Mouse (Mus musculus) gastrocnemius, adult 2 months (tissue): Measurements from ENCODE around the gene Tmem132c. TPM values are rescaled to one million over a fixed set of nuclear protein-coding genes. Genes with fewer than 3 reads are reported as not detected.

Experiments used
- DNase-seq: peaks from one replicate; pipeline ENCODE4 v3.0.0; 2022
- H3K27ac ChIP-seq: fragments of 200-600 bp; 2 replicates; pipeline ENCODE4 v1.8.1; 2022; ENCODE audit warnings: mild to moderate bottlenecking
- H3K4me3 ChIP-seq: fragments of 200-600 bp; 2 replicates; pipeline ENCODE4 v1.8.1; 2022; ENCODE audit warnings: mild to moderate bottlenecking, moderate library complexity
- CTCF ChIP-seq: fragments of 200-600 bp; IDR thresholded peaks from 2 replicates; pipeline ENCODE4 v1.8.1; 2022; ENCODE audit warnings: antibody characterized with exemption, mild to moderate bottlenecking, moderate library complexity
- intact Hi-C: fragments of 180-260 bp; cut with DNase I; formaldehyde crosslinking; loops from one replicate; pipeline ENCODE4 v1.15.1; 2025
- total RNA-seq, 2 experiments: library from RNA; stranded (reverse); gene quantifications; 2 replicates each; pipeline ENCODE4 v1.2.3; 2021

Gene Tmem132c
- total RNA-seq, 2 experiments from 2014 or later, result 0.17 TPM; not detected in 1

DNA sequence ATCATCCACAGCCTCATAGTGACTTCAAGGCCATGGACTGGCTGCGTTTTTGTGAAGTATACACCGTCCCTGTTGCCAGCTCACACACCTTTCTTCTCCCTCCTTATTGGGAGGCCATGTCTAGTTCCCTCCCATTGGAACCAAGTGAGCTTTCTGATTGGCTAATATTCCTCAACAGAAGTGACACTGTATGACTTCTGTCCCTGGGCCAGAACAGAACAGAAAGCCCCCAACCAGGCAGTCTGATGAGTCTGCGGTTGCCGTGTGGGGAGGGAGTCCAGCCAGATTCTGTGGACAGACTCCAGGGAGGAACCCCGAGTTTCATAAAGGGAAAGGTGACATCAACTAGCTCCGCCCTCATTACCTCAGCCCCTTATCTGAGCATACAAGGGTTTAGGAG is 233.2 kb downstream of the Tmem132c start:
- H3K4me3 ChIP-seq, result no peak overlapping the region
- no peak overlapping the region for H3K27ac ChIP-seq
- intact Hi-C loops, result no loop called here
- DNase-seq, result no peak
- no peak for TF ChIP-seq CTCF

GRCm38 (mm10) chr5:127477790-127478189 is 236.2 kb downstream of the Tmem132c start:
- Histone ChIP-seq H3K4me3 (no peak overlapping the region), H3K27ac (no peak overlapping the region)
- TF ChIP-seq CTCF, result no peak
- DNase-seq, result no peak
- intact Hi-C loops, result no loop called here

GRCm38 (mm10) chr5:127478322-127478721 is 236.7 kb downstream of the Tmem132c start:
- no peak for TF ChIP-seq CTCF
- no peak for DNase-seq
- no peak overlapping the region for H3K4me3 ChIP-seq
- H3K27ac ChIP-seq, result no peak overlapping the region
- intact Hi-C loops, result no loop called here

DNA sequence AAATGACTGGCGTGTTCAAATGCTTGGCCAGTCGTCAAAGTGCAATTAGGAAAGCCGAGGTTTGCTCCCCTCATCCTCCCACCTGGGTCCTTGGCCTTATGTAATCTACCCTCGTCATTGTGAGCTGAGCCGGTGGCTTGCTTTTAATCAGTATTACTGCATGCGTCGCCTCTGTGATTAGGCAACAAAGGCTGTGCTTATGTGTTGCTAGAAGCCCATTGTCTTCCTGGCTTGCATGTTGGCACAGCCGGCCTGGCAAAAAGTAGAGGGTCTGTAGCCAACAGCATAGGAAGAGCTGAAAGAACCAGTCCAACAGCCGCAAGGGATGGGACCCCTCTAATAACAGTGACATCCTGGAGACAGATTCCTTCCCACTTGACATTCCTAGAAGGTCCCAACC is 239.3 kb downstream of the Tmem132c start:
- no peak for TF ChIP-seq CTCF
- no peak for DNase-seq
- intact Hi-C loops, result no loop called here

GRCm38 (mm10) chr5:127481416-127481815 is 239.8 kb downstream of the Tmem132c start:
- no peak overlapping the region for H3K4me3 ChIP-seq
- intact Hi-C loops, result no loop called here
- peak; percentile 31 for DNase-seq
- no peak overlapping the region for H3K27ac ChIP-seq
- peak; percentile 61 for TF ChIP-seq CTCF

More for the DNA sequence above, 239.3 kb downstream of the Tmem132c start:
- no peak overlapping the region for H3K27ac ChIP-seq
- H3K4me3 ChIP-seq, result no peak overlapping the region

DNA sequence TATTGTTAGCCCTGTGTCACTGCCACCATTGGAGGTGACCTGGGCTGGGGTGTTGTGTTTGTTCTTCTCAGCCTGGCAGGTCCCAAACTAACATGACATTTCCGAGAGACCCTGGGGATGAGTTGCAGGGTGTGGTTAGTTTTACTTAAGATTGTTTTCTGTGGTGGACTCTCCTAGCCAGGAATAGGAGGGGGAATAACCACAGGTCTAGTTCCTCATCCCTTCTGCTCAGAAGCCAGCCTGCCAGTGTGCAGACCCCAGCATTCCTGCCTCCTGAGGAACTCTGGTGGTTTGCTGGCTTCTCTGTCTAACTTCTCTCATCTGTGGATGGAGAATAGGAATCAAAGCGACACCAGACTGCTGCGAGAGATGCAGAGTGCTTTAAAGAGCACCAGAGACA is 240.7 kb downstream of the Tmem132c start:
- H3K27ac ChIP-seq, result no peak overlapping the region
- no peak for DNase-seq
- H3K4me3 ChIP-seq, result no peak overlapping the region
- intact Hi-C loops, result no loop called here
- no peak for TF ChIP-seq CTCF

GRCm38 (mm10) chr5:127483955-127484659 is 242.5 kb downstream of the Tmem132c start:
- H3K27ac ChIP-seq, result no peak overlapping the region

DNA sequence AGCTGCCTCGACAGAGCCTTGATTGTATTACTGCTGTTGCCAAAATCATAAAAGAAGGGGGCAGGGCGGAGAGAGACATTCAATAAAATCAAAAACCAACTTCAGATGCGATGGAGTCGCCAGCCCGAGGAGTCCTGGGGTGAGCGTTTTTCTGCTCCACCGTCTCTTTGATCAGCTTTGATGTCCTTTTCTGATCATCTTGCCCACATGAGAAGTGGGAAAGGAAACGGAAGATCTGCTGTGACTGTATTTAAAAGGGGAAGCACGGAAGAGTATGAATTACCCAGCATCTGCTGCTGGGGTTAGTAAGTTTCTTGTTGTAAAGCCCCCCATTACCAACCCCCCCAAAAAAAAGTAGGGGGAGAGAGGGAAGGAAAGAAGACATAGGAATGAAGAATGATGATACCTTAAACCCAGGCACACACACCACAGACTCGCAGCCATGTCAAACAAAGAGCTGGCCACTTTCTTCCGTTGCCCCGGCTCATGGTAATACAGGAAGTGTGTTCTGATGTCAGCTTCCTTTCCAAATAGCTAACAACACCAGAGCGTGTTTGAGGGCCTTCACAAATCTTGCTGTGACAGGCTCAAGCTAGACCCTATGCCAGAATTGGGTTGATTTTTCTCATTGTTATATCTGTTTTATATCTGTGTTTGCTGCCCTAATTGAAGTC is 243.3 kb downstream of the Tmem132c start:
- TF ChIP-seq CTCF, result no peak
- H3K27ac ChIP-seq, result no peak overlapping the region
- intact Hi-C loops, result no loop called here
- DNase-seq, result no peak
- no peak overlapping the region for H3K4me3 ChIP-seq

More at GRCm38 (mm10) chr5:127483955-127484659, 242.5 kb downstream of the Tmem132c start:
- no peak for DNase-seq
- no peak overlapping the region for H3K4me3 ChIP-seq
- intact Hi-C loops, result no loop called here
- TF ChIP-seq CTCF, result no peak

DNA sequence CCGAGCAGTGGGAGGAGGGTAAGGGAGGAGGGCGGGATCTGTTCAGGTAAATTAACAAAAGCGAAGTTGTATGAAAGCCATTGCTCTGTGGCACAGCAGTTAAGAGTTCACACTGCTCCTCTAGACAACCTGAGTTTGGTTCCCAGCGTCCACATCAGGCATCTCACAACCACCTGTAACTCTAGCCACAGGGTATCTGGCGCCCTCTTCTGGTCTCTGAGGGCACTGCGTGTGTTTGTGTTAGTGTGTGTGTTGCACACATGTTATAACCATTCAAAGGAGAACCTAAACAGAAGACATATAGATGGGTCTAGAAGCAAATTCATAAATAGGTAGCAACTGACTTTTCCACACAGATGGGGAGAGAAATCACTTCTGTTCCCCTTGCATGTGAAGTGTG is 245.6 kb downstream of the Tmem132c start:
- no peak for DNase-seq
- intact Hi-C loops, result no loop called here
- no peak overlapping the region for H3K27ac ChIP-seq
- peak; percentile 10; the same call in 1 of the 2 replicates for TF ChIP-seq CTCF
- no peak overlapping the region for H3K4me3 ChIP-seq

DNA sequence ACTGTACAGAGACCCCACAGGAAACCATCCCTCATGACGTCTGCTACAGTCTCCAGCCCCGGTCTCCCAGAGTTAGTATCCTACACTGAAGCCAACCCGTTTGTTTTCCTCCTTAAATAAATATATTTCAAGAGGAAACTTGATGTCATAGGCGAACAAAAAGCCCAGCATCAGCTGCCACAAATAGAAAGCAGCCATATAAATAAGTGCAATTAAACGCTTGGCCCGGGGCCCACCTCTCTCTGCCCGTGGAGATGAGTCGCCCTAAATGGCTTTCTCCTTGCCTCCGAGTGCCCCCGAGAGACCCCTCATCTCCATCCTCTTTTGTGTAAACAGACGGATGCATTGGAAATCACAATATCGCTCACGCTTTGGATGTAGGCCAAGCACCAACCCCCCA is 247.1 kb downstream of the Tmem132c start:
- no peak for DNase-seq
- H3K27ac ChIP-seq, result no peak overlapping the region
- no peak for TF ChIP-seq CTCF
- intact Hi-C loops, result no loop called here
- no peak overlapping the region for H3K4me3 ChIP-seq

- Histone ChIP-seq H3K27ac (no peak overlapping the region), H3K4me3 (no peak overlapping the region)
- TF ChIP-seq CTCF, result no peak
- no peak for DNase-seq
- intact Hi-C loops, result no loop called here
These were observed 250.1 kb downstream of the Tmem132c start for GRCm38 (mm10) chr5:127491724-127492123.

- TF ChIP-seq CTCF, result no peak
- no peak for DNase-seq
- intact Hi-C loops, result no loop called here
- no peak overlapping the region for H3K27ac ChIP-seq
- H3K4me3 ChIP-seq, result no peak overlapping the region
These were observed 255.3 kb downstream of the Tmem132c start for GRCm38 (mm10) chr5:127496895-127497294.

GRCm38 (mm10) chr5:127499151-127499827 is 257.7 kb downstream of the Tmem132c start:
- no peak for TF ChIP-seq CTCF
- Histone ChIP-seq H3K4me3 (no peak overlapping the region), H3K27ac (no peak overlapping the region)
- no peak for DNase-seq
- intact Hi-C loops, result no loop called here
